Mouse (Mus musculus) lung, postnatal 0 days (tissue): ENCODE results near the gene Ehd1. TPM values are rescaled to one million over a fixed set of nuclear protein-coding genes. Genes with fewer than 3 reads are reported as not detected.

Experiments used
- ATAC-seq: fragments of 200-750 bp; cut with Nextera tagmentation; 2 replicates; pipeline ENCODE4 v1.8.0; 2017; ENCODE audit warnings: moderate library complexity
- DNase-seq: peaks from one replicate; pipeline ENCODE4 v3.0.0-alpha.2; 2016; ENCODE audit warnings: low spot score
- H3K27ac ChIP-seq: fragments of 300-500 bp; sonication (generic); 2 replicates; pipeline ENCODE4 v1.5.1; 2014; ENCODE audit warnings: antibody characterized with exemption, mild to moderate bottlenecking, low read length, mixed read lengths
- H3K27me3 ChIP-seq: fragments of 300-500 bp; sonication (generic); replicated peaks from 2 replicates; pipeline ENCODE4 v1.6.1; 2014; ENCODE audit warnings: low read length, mixed read lengths; ENCODE audit not compliant: insufficient read depth
- H3K36me3 ChIP-seq: fragments of 300-500 bp; sonication (generic); 2 replicates; pipeline ENCODE4 v1.6.1; 2014; ENCODE audit warnings: low read length, mixed read lengths; ENCODE audit not compliant: insufficient read depth
- H3K4me1 ChIP-seq: fragments of 300-500 bp; sonication (generic); 2 replicates; pipeline ENCODE4 v1.6.1; 2014; ENCODE audit warnings: antibody characterized with exemption, low read depth, low read length, mixed read lengths; ENCODE audit not compliant: insufficient read depth
- H3K4me2 ChIP-seq: fragments of 300-500 bp; sonication (generic); replicated peaks from 2 replicates; pipeline ENCODE4 v1.6.1; 2014; ENCODE audit warnings: low read depth, mild to moderate bottlenecking, low read length, moderate library complexity, mixed read lengths
- H3K4me3 ChIP-seq: fragments of 300-500 bp; sonication (generic); 2 replicates; pipeline ENCODE4 v1.5.1; 2014; ENCODE audit warnings: low read depth, low read length
- H3K9ac ChIP-seq: fragments of 300-500 bp; sonication (generic); replicated peaks from 2 replicates; pipeline ENCODE4 v1.6.1; 2014; ENCODE audit warnings: low read depth, mild to moderate bottlenecking
- H3K9me3 ChIP-seq: fragments of 300-500 bp; sonication (generic); 2 replicates; pipeline ENCODE4 v1.6.1; 2016; ENCODE audit warnings: low read length, mixed read lengths
- CTCF ChIP-seq: IDR thresholded peaks from 2 replicates; pipeline ENCODE4 v1.5.1; 2016; ENCODE audit warnings: antibody characterized with exemption, mild to moderate bottlenecking
- EP300 ChIP-seq: IDR thresholded peaks from 2 replicates; pipeline ENCODE4 v1.6.1; 2016; ENCODE audit warnings: antibody characterized with exemption, mild to moderate bottlenecking, control low read depth
- WGBS: fragments of 180-500 bp; shearing (Covaris S2); extraction: QIAGEN DNeasy Blood & Tissue Kit; methylation state at CpG from one replicate; pipeline ENCODE4 v1.1.7; 2014; 5-methylcytosine and 5-hydroxymethylcytosine counted together
- microRNA counts: library from miRNA; unstranded; fragments of <30 nt; microRNA quantifications from one replicate; lab custom pipeline; 2015
- microRNA-seq: library from miRNA; unstranded; fragments of <30 nt; microRNA quantifications from one replicate; pipeline ENCODE4, GENCODE M21; 2016
- polyA plus RNA-seq: library from polyadenylated mRNA; unstranded; fragments of >200 nt; fragmentation: Nextera tagmentation; extraction: Ambion mirVana; gene quantifications from 2 replicates; pipeline ENCODE4 v1.2.1, GENCODE M21; 2015

The Ehd1 gene
- polyA plus RNA-seq, 1 experiment from 2014 or later: 115 TPM

DNA sequence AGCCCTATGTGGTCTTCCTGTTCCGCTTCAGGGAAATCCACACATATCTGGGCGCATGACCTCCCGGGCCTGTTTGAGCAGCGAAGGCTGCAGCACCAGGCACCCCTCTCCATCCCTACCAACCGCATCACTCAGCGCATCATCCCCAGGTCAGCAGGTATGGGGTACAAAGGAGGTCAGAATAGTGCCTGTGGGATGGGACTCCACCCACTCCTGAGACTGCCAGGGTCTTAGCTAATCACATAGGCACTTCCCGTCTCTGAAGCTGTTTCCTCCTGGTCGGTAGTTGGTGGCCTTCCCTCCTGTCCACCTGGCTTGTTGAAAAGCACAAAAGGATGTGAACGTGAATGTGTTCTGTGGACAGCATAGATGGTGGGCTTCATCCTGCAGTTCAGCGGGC lies 70.1 kb downstream of the Ehd1 start:
- no peaks in the 10 kb centered on the region for H3K27me3 ChIP-seq
- 74% methylated on average over 10 of the region's 10 CpGs for WGBS
- peaks cover 21% of the 10 kb centered on the region; the same call in 1 of the 2 replicates for H3K36me3 ChIP-seq
- H3K9ac ChIP-seq: no peak overlapping the region
- H3K4me3 ChIP-seq: no peak overlapping the region
- no peak overlapping the region for H3K27ac ChIP-seq
- no peak overlapping the region for H3K4me2 ChIP-seq
- no peak for ATAC-seq
- H3K9me3 ChIP-seq: no peaks in the 10 kb centered on the region
- TF ChIP-seq EP300 (no peak), CTCF (no peak)
- H3K4me1 ChIP-seq: no peaks in the 10 kb centered on the region; the same call in 1 of the 2 replicates
- DNase-seq: no peak

DNA sequence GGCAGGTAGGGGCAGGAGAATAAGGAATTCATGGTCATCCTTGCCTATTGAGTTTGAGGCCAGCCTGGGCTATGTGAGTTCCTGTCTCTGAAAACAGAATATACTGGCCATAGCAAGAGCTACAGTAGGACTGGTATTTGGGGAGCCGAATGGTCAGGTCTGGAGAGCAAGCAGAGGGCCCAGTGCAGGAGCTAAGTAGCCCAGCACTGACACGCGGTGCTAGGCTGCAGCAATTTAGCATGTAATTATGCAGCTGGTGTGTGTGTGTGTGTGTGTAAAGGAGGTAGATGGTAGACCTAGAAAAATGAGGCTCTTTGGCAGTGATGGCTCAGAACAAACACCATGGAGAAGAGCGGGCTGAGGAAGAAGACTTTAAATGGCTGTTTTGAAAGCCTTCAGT lies 71.1 kb downstream of the Ehd1 start:
- Histone ChIP-seq H3K4me1 (no peaks in the 10 kb centered on the region; the same call in 1 of the 2 replicates), H3K36me3 (peaks cover 21% of the 10 kb centered on the region; the same call in 1 of the 2 replicates), H3K9ac (no peak overlapping the region), H3K27ac (no peak overlapping the region), H3K4me2 (no peak overlapping the region), H3K4me3 (no peak overlapping the region), H3K27me3 (no peaks in the 10 kb centered on the region), H3K9me3 (no peaks in the 10 kb centered on the region)
- TF ChIP-seq EP300 (no peak), CTCF (no peak)
- 97% methylated on average over 4 of the region's 4 CpGs for WGBS
- ATAC-seq (no peak), DNase-seq (no peak)

DNA sequence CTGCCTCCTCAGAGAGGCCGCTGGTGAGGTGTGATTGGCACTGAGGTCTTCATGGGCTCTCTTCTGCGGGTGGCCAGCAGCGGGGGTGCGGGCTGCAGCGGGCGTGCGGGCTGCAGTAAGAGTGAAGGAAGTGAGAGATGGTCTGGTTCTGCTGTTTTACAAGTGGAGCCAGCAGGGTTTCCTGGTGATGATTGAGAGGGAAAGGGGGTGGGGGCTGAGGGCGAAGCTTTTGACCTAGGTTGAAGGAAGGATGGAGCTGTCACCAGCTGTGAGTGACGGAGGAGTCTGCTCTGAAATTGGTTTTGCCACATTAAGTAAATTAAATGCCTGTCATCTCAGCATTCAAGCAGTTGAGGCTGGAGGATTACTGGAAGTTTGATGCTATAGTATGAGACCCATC lies 72.2 kb downstream of the Ehd1 start:
- no peak overlapping the region for H3K27ac ChIP-seq
- ATAC-seq: no peak
- peaks cover 21% of the 10 kb centered on the region; the same call in 1 of the 2 replicates for H3K36me3 ChIP-seq
- no peak for TF ChIP-seq CTCF
- no peak for TF ChIP-seq EP300
- no peak for DNase-seq
- no peak overlapping the region for H3K4me3 ChIP-seq
- H3K9ac ChIP-seq: no peak overlapping the region
- no peak overlapping the region for H3K4me2 ChIP-seq
- no peaks in the 10 kb centered on the region; the same call in 1 of the 2 replicates for H3K4me1 ChIP-seq
- H3K27me3 ChIP-seq: no peaks in the 10 kb centered on the region
- H3K9me3 ChIP-seq: no peaks in the 10 kb centered on the region
- WGBS: 53% methylated on average over 9 of the region's 9 CpGs

DNA sequence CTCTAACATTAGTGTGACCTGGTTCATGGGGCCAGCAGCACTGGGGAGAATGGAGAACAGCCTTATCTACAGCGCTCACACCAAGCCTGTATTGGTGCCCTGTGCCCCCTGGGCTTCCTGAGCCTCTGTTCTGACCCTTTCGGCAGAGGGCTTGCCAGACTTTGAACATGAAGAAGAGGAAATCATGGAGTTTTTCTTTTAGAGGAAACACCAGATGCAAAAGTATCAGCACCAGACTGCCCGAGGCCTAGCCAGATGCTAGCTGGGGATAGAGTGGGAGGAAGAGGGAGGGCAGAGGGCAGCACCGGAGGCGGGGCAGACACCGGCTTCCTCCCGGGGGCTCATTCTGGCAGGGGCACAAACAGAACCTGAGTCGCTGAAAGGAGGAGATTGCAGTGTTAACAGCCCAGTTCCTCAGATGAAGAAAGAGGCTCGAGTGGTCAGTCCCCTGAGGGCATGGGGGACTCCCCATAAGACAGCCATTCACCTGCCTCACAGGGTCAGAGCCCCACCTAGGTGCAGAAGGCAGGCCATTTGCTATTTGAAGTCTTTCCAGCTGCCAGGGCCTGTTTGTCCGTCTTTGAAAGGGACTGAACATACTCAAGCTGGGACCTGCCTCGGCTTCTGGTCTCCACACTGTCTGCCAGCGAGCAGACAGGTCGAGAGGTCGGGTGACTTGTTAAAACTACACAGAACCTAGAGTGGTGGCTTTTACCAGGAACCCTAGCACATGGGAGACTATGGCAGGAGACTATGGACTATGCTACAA lies 72.9 kb downstream of the Ehd1 start:
- no peaks in the 10 kb centered on the region for H3K27me3 ChIP-seq
- ATAC-seq (peak; percentile 34; the same call in 1 of the 2 replicates), DNase-seq (no peak)
- H3K36me3 ChIP-seq: peaks cover 21% of the 10 kb centered on the region; the same call in 1 of the 2 replicates
- no peaks in the 10 kb centered on the region for H3K9me3 ChIP-seq
- 30% methylated on average over 14 of the region's 14 CpGs for WGBS
- TF ChIP-seq CTCF (no peak), EP300 (no peak)
- no peak overlapping the region for H3K9ac ChIP-seq
- H3K4me1 ChIP-seq: no peaks in the 10 kb centered on the region; the same call in 1 of the 2 replicates
- H3K4me2 ChIP-seq: no peak overlapping the region
- no peak overlapping the region for H3K27ac ChIP-seq
- no peak overlapping the region for H3K4me3 ChIP-seq

MicroRNAs encoded within 50 kb of the gene (microRNA counts, 519-probe panel; counts per million panel counts)
- microRNA mmu-miR-192 (lab: Ali Mortazavi, UCI): 2,150 counts per million, percentile 5 among the panel's probes with 10 or more counts

Small RNA genes lying within 50 kb of the gene (microRNA-seq; reads per million reads assigned to microRNA genes)
- 117 reads per million, percentile 51 among the genes with 10 or more reads in this experiment for gene Mir192
- gene Mir194-2: 57.5 reads per million, percentile 43 among the genes with 10 or more reads in this experiment
- gene Mir6989: not detected

Other genes with a start within 250 kb of the Ehd1 start
- 16.3 and 18.7 TPM in 2 replicates for gene Syvn1, start 230.1 kb upstream of the Ehd1 start, polyA plus RNA-seq
- gene Mrpl49, start 218.9 kb upstream of the Ehd1 start, polyA plus RNA-seq: 36.7 and 37.6 TPM in 2 replicates
- 784 and 827 TPM in 2 replicates for gene Fau, start 218.9 kb upstream of the Ehd1 start, polyA plus RNA-seq
- 31.2 and 33.9 TPM in 2 replicates for gene Znhit2, start 215.5 kb upstream of the Ehd1 start, polyA plus RNA-seq
- gene Tm7sf2, start 208.4 kb upstream of the Ehd1 start, polyA plus RNA-seq: 8.1 and 9.5 TPM in 2 replicates
- gene Vps51, start 199.5 kb upstream of the Ehd1 start, polyA plus RNA-seq: 48.7 and 52.7 TPM in 2 replicates
- gene Tmem262, start 196.7 kb upstream of the Ehd1 start, polyA plus RNA-seq: not detected in 2 replicates
- 0.35 and 0.62 TPM in 2 replicates for gene Gm28374, start 194.5 kb upstream of the Ehd1 start, polyA plus RNA-seq
- gene Zfpl1, start 191.8 kb upstream of the Ehd1 start, polyA plus RNA-seq: 53.5 and 57.8 TPM in 2 replicates
- gene Cdca5, start 191.7 kb upstream of the Ehd1 start, polyA plus RNA-seq: 2.8 TPM in 2 replicates
- not detected in 2 replicates for gene AC131692.1, start 182.3 kb upstream of the Ehd1 start, polyA plus RNA-seq
- gene Naaladl1, start 170.9 kb upstream of the Ehd1 start, polyA plus RNA-seq: 0.14 TPM in 1 of 2 replicates, not detected in the other
- gene Sac3d1, start 158.1 kb upstream of the Ehd1 start, polyA plus RNA-seq: 22.3 and 24.5 TPM in 2 replicates
- gene Snx15, start 148.4 kb upstream of the Ehd1 start, polyA plus RNA-seq: 29.7 and 30.8 TPM in 2 replicates
- gene Batf2, start 135.7 kb upstream of the Ehd1 start, polyA plus RNA-seq: 0.93 and 1.0 TPM in 2 replicates
- gene Arl2, start 135.2 kb upstream of the Ehd1 start, polyA plus RNA-seq: 64.5 and 64.6 TPM in 2 replicates
- gene Majin, start 92.3 kb upstream of the Ehd1 start, polyA plus RNA-seq: 0.10 TPM in 1 of 2 replicates, not detected in the other
- 0.49 and 0.55 TPM in 2 replicates for gene Gpha2, start 50.3 kb upstream of the Ehd1 start, polyA plus RNA-seq
- gene Ppp2r5b, start 40.9 kb upstream of the Ehd1 start, polyA plus RNA-seq: 20.2 and 21.6 TPM in 2 replicates
- gene Atg2a, start 35.1 kb upstream of the Ehd1 start, polyA plus RNA-seq: 5.1 and 5.9 TPM in 2 replicates
- gene Cdc42bpg, start 29.7 kb downstream of the Ehd1 start, polyA plus RNA-seq: 2.8 and 3.2 TPM in 2 replicates
- 42.1 and 42.7 TPM in 2 replicates for gene Men1, start 58.3 kb downstream of the Ehd1 start, polyA plus RNA-seq
- 22.5 and 25.0 TPM in 2 replicates for gene Map4k2, start 64.4 kb downstream of the Ehd1 start, polyA plus RNA-seq
- 48.1 and 49.5 TPM in 2 replicates for gene Sf1, start 87.0 kb downstream of the Ehd1 start, polyA plus RNA-seq
- 20.5 and 32.1 TPM in 2 replicates for gene Pygm, start 107.7 kb downstream of the Ehd1 start, polyA plus RNA-seq
- 99.2 and 128 TPM in 2 replicates for gene Rasgrp2, start 122.6 kb downstream of the Ehd1 start, polyA plus RNA-seq
- gene Nrxn2, start 142.0 kb downstream of the Ehd1 start, polyA plus RNA-seq: 3.8 and 4.7 TPM in 2 replicates